Mouse (Mus musculus): ENCODE data around the gene Cenpu.

Gene Cenpu

DNA sequence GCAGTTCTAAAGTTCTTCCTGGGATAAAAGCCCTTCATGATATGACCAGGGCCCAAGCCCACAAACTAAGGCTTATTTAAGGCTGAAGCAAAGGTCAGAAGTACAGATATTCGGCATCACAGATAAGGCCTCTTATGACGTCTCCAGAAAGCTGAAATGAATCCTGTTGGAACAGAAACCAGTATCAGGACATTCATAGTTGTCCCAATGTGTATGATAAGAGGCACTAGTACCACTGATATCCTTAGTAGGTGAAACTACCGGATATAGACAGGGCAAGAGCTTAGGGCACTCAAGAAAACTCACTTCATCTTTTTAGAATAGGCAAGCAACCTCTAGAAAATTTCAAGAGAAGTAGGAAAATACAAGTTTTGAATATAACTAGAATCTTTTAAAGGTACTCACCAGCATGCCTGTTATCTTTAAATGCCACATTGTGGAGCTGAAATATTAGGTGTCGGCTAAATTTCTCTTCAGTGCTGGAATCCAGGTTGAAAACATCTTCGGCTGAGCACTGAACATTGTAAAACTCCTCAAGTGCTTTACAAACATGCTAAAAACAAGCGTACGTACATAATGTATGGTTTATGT lies 47.6 kb downstream of the Cenpu start:
- no peak for DNase-seq (ENCODE audit: low spot score)

GRCm38 (mm10) chr8:46600959-46601707 lies 49.3 kb downstream of the Cenpu start:
- no peak for DNase-seq (ENCODE audit: low spot score)

GRCm38 (mm10) chr8:46603587-46603986 lies 51.8 kb downstream of the Cenpu start:
- DNase-seq (ENCODE audit: low spot score): no peak

- DNase-seq (ENCODE audit: low spot score): no peak
Observed at GRCm38 (mm10) chr8:46606930-46607329, 55.1 kb downstream of the Cenpu start.

GRCm38 (mm10) chr8:46611557-46611956 lies 59.7 kb downstream of the Cenpu start:
- no peak for DNase-seq (ENCODE audit: low spot score)

- DNase-seq (ENCODE audit: low spot score): no peak
Observed at GRCm38 (mm10) chr8:46612913-46613312, 61.1 kb downstream of the Cenpu start.

GRCm38 (mm10) chr8:46613377-46613776 lies 61.5 kb downstream of the Cenpu start:
- no peak for DNase-seq (ENCODE audit: low spot score)

GRCm38 (mm10) chr8:46615936-46616335 lies 64.1 kb downstream of the Cenpu start:
- DNase-seq (ENCODE audit: low spot score): no peak

DNA sequence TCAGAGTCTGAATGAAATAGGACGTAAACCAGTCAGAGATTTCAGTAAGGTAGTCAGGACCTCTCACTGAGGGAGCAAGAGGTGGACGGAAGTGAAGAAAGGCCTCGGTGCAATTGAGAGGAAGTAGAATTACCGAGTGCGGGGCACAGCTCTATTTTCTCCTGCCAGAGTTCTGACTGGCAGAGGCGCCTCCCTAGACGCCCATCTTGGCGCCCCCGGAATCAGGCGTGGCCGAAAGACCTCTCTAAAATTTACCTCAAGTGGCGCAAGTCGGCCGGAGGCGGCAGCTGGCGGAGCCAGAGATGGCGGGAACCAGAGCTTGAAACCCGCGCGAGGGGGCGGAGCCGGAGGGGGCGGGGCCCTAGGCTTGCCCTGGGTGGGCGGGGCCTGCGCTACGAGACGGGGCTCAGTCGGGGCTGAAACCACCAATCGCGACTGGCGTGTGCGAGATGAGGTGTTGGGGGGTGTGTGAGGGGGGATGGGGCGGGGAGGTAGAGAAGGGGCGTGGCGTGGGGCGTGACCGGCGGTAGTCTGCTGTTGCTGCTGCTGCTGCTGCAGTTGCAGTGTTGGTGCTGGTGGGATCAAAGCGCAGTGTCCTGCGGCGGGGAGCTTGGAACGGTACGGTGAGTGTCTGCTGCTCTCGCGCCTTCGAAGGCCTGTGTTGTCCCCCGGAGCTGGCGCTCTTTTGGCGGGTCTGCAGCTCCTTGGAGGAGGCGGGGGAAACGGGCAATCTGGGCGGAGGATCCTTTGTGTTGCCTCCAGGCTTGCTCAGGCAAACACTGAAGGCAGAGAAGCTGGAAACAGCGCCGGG lies 65.3 kb downstream of the Cenpu start, which contains the start of the genes Primpol and Casp3:
Gene Primpol, minus strand, starts transcription at position 334 of the 811 bp plus-strand sequence.
Gene Casp3, plus strand, starts transcription at position 413 of the 811 bp plus-strand sequence.
- peak; percentile 95 for DNase-seq (ENCODE audit: low spot score)

GRCm38 (mm10) chr8:46617690-46618620 lies 66.1 kb downstream of the Cenpu start:
- no peak for DNase-seq (ENCODE audit: low spot score)

GRCm38 (mm10) chr8:46618639-46619320 lies 67.0 kb downstream of the Cenpu start:
- DNase-seq (ENCODE audit: low spot score): no peak

DNA sequence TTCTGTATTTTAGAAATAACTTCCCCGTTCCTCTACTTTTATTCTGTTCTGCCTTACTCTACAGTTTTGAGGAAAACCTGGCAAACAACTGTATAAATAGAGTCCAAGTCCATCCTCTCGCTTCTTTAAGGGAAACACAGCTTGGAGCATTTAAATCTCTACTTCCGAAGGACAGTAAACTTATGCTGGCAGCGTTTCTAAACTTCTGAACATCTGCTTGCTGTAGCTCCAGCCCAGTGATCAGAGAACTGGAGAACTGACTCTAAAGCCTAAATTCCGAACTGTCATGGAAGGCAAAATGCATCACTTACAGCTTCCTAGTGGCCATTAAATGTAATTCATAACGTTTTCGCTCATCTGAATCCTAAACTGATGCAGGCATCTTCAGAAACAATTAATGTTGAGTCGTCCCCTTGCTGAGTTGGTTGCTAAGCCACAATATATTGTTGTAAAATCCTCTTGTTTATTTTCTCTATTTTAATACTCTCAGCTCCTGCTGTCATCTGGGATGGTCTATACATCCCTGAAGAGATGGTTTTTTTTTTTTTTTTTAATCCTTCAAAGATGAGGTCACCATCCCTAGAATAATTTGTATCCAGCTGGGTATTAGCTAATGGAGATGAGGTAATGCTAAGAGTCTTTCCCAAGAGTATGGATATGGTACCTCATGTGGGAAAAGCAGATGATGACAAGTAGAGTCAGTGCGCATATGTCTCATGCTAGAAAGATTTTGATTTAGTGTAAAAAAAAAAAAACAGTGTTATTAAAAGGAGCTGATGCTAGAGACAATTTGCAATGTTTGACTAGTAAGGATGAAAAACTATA lies 70.8 kb downstream of the Cenpu start:
- DNase-seq (ENCODE audit: low spot score): no peak

- DNase-seq (ENCODE audit: low spot score): no peak
Observed at GRCm38 (mm10) chr8:46625166-46625565, 73.3 kb downstream of the Cenpu start.

- no peak for DNase-seq (ENCODE audit: low spot score)
Observed at GRCm38 (mm10) chr8:46626642-46627041, 74.8 kb downstream of the Cenpu start.

- DNase-seq (ENCODE audit: low spot score): no peak
Observed at GRCm38 (mm10) chr8:46627881-46628280, 76.1 kb downstream of the Cenpu start.

DNA sequence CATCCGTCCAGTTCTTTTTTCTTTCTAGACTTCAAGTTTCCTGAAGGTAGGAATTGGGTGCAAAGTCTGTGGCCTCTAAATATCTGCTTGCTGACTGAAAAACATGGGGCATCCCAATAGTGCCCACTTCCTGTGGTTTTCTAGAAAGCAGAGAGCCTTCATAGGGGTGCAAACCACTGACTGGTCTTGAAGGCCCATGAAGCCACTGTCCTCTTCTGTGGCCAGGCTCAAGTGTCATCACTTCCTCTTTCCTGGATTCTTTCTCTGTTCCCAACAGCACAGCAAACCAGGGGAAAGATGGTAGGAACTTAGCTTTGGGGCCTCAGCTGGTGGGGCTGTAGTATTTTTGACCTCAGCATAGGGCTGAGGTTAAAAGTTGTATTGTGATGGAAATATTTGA lies 76.8 kb downstream of the Cenpu start:
- no peak for DNase-seq (ENCODE audit: low spot score)
